Mouse (Mus musculus) heart, embryonic 11.5 days (tissue): ENCODE measurements around the gene Gm20715. TPM values are rescaled to one million over a fixed set of nuclear protein-coding genes. Genes with fewer than 3 reads are reported as not detected.
"Not testable (repeated sequence)": the region's sequence is repeated elsewhere in the genome, so short reads cannot be mapped to it uniquely, and the experiment has no call there.

Experiments used
- ATAC-seq: fragments of 200-750 bp; cut with Nextera tagmentation; replicated peaks from 2 replicates; pipeline ENCODE4 v1.8.0; 2017; ENCODE audit warnings: moderate library complexity; ENCODE audit not compliant: insufficient number of reproducible peaks, low FRiP score, low TSS enrichment
- H3K27ac ChIP-seq: fragments of 300-500 bp; sonication (generic); 2 replicates; pipeline ENCODE4 v1.5.1; 2014; ENCODE audit warnings: mild to moderate bottlenecking, low read depth, low read length
- H3K27me3 ChIP-seq: fragments of 300-500 bp; sonication (generic); 2 replicates; pipeline ENCODE4 v1.6.1; 2014; ENCODE audit warnings: mild to moderate bottlenecking, low read length, mixed read lengths; ENCODE audit not compliant: control insufficient read depth, insufficient read depth
- H3K36me3 ChIP-seq: fragments of 300-500 bp; sonication (generic); 2 replicates; pipeline ENCODE4 v1.6.1; 2014; ENCODE audit warnings: mild to moderate bottlenecking, low read length, moderate library complexity, mixed read lengths; ENCODE audit not compliant: control insufficient read depth, insufficient read depth
- H3K4me1 ChIP-seq: fragments of 300-500 bp; sonication (generic); 2 replicates; pipeline ENCODE4 v1.6.1; 2014; ENCODE audit warnings: low read length; ENCODE audit not compliant: control insufficient read depth, insufficient read depth
- H3K4me2 ChIP-seq: fragments of 300-500 bp; sonication (generic); 2 replicates; pipeline ENCODE4 v1.6.1; 2014; ENCODE audit warnings: mild to moderate bottlenecking, moderate library complexity
- H3K4me3 ChIP-seq: fragments of 300-500 bp; sonication (generic); 2 replicates; pipeline ENCODE4 v1.5.1; 2014; ENCODE audit warnings: low read depth, low read length
- H3K9ac ChIP-seq: fragments of 300-500 bp; sonication (generic); 2 replicates; pipeline ENCODE4 v1.6.1; 2014; ENCODE audit warnings: mild to moderate bottlenecking, low read depth, low read length, moderate library complexity
- H3K9me3 ChIP-seq: fragments of 300-500 bp; sonication (generic); replicated peaks from 2 replicates; pipeline ENCODE4 v1.6.1; 2016; ENCODE audit warnings: low read length; ENCODE audit not compliant: control insufficient read depth
- WGBS: fragments of 180-500 bp; shearing (Covaris S2); extraction: QIAGEN DNeasy Blood & Tissue Kit; methylation state at CpG from one replicate; pipeline ENCODE4 v1.1.7; 2014; ENCODE audit not compliant: insufficient replicate concordance; 5-methylcytosine and 5-hydroxymethylcytosine counted together
- polyA plus RNA-seq: library from polyadenylated mRNA; unstranded; fragments of >200 nt; fragmentation: Nextera tagmentation; extraction: Ambion mirVana; gene quantifications from 2 replicates; pipeline ENCODE4 v1.2.1, GENCODE M21; 2014

Gene Gm20715
- polyA plus RNA-seq, 1 experiment from 2014 or later = not detected

DNA sequence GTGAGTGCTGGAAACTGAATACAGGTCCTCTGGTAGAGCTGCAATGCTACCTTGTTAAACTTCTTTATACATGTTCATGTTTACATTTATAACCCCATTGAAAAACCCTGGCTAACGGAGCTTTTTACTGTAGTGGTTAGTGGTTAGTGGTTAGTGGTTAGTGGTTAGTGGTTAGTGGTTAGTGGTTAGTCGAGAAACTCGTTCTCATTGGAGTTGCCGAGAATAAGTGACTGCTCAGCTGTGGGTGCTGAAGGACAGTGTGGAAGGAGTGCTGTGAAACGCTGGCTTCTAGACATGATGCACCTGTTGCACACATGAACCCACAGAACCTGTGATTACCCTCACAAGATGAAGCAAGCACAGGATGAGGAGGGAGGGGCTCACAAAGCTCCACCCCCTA is 37.7 kb downstream of the Gm20715 start:
- H3K36me3 ChIP-seq = no peaks in the 10 kb centered on the region
- no peak overlapping the region for H3K9ac ChIP-seq
- H3K4me3 ChIP-seq = no peak overlapping the region
- ATAC-seq = no peak
- H3K4me1 ChIP-seq = no peaks in the 10 kb centered on the region
- H3K4me2 ChIP-seq = no peak overlapping the region
- H3K27ac ChIP-seq = no peak overlapping the region
- 64% methylated on average over 5 of the region's 5 CpGs for WGBS
- no peaks in the 10 kb centered on the region for H3K27me3 ChIP-seq
- H3K9me3 ChIP-seq = peaks cover 2% of the 10 kb centered on the region; the same call in 1 of the 2 replicates

DNA sequence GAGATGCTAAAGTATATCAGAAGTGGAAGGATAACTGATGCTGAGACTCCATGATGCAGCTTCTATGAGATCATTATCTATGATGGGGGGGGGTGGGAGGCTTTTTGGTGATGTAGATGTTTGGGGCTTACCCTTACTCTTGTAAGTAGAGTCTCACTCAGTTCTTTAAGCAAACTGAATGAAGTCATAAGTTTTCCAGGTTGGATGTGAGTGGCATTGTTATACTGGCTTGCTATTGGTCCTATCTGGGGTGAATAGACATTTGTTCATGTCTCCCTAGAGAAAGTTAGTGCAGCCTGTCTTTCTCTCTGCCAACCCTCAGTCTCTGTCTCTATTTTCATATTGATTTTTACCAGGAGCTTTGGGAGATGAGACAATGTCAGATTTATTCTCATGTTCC is 45.8 kb downstream of the Gm20715 start, which contains the start of gene Olfr1336:
Gene Olfr1336, plus strand, starts transcription at position 301 of the 400 bp plus-strand sequence.
- Histone ChIP-seq H3K36me3 (no peaks in the 10 kb centered on the region), H3K4me2 (no peak within 1 kb of the TSS), H3K27ac (no peak within 1 kb of the TSS), H3K9me3 (peaks cover 7% of the 10 kb centered on the region), H3K4me1 (no peaks in the 10 kb centered on the region), H3K4me3 (no peak within 1 kb of the TSS), H3K9ac (no peak within 1 kb of the TSS), H3K27me3 (no peaks in the 10 kb centered on the region)
- ATAC-seq = no peak

DNA sequence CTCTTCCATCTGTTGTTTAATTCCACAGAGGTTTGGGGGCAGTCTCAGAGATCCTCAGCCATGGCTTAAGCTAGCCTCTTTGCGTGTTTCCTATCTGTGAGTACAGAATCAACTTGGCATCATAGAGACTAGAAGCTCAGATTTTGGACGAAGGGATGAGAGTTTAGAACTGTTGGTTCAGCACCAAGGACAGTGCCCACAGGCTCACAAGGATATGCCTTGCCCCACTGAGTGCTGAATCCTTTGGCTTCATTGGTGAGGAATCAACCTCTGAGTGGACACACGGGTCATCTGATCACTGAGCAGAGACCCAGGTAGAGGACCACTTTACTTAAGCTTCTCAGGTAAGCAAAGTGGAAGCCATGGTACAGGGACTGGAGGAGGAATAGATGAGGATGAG is 46.3 kb downstream of the Gm20715 start:
- H3K9me3 ChIP-seq = peaks cover 7% of the 10 kb centered on the region
- H3K9ac ChIP-seq = no peak overlapping the region
- no peaks in the 10 kb centered on the region for H3K27me3 ChIP-seq
- 39% methylated on average over 3 of the region's 3 CpGs for WGBS
- no peaks in the 10 kb centered on the region for H3K36me3 ChIP-seq
- H3K4me1 ChIP-seq = no peaks in the 10 kb centered on the region
- no peak overlapping the region for H3K27ac ChIP-seq
- ATAC-seq = no peak
- no peak overlapping the region for H3K4me3 ChIP-seq
- H3K4me2 ChIP-seq = no peak overlapping the region

DNA sequence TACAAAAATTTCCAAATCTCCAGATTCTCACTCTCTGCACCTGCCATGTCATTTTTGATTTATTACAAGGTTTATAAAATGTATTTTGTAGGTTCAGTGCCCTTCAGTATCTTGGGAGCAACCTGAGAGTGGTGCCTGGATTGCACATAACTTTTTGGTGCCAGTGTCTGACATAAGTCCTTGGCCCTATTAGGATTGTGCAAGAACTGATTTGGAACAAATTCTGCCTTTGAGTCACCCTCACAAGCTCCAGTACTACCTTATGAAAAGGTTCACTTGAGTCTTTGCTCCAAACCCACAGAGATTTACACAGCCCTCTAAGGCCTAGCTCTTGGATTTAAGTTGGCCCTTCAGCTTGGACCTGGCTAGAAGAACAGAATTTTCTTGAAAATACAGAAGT is 56.9 kb downstream of the Gm20715 start, which contains the start of gene Olfr1346:
Gene Olfr1346, plus strand, starts transcription at position 151 of the 400 bp plus-strand sequence.
- no peak for ATAC-seq
- H3K9me3 ChIP-seq = no peaks in the 10 kb centered on the region
- H3K27ac ChIP-seq = no peak within 1 kb of the TSS
- H3K4me3 ChIP-seq = no peak within 1 kb of the TSS
- no peaks in the 10 kb centered on the region for H3K27me3 ChIP-seq
- no peak within 1 kb of the TSS for H3K4me2 ChIP-seq
- no peaks in the 10 kb centered on the region for H3K36me3 ChIP-seq
- no peaks in the 10 kb centered on the region for H3K4me1 ChIP-seq
- H3K9ac ChIP-seq = no peak within 1 kb of the TSS

DNA sequence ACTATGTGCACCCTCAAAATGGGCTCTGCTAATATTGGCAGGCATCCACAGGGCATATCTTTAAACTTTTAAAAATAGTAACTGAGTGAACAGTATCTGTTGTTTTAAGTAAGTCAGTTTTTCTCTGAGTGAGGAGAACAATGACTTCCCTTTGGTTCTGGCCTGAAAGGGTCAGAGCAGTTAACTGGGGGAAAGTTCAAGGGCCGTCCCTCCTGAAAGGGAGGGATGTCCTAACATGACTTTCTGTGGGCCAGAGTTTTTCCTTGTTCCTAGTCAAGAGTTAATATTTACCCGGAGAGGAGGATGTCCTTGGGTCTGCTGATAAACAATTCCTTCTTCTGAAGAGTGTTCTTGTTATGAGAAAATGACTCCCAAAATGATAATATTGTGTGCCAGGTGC is 67.6 kb downstream of the Gm20715 start:
- not testable (repeated sequence) for H3K27me3 ChIP-seq, H3K4me3 ChIP-seq, H3K27ac ChIP-seq, H3K9me3 ChIP-seq, H3K4me2 ChIP-seq, H3K36me3 ChIP-seq, H3K9ac ChIP-seq, H3K4me1 ChIP-seq, ATAC-seq
- 67% methylated on average over 2 of the region's 2 CpGs for WGBS

DNA sequence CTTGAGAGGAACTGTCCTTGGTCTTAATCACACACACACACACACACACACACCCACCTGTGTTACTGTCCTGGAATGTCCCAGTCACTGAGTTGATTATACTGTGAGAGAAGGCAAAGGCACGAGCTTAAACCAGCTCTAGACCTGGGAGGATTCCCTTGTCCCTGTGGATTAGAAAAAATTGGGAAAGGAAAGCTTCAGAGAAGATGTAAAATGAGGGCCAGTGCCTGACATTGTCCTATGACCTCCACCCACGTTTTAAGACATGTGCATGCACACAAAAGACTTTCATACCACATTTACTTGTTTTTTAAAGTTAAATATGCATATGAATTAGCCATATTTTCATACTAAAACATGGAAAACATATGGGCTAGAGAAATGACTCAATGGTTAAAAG is 76.8 kb downstream of the Gm20715 start, which contains the start of gene Olfr5:
Gene Olfr5, minus strand, starts transcription at position 101 of the 400 bp plus-strand sequence.
- Histone ChIP-seq H3K4me1 (no peaks in the 10 kb centered on the region), H3K4me3 (no peak within 1 kb of the TSS), H3K4me2 (no peak within 1 kb of the TSS), H3K27me3 (no peaks in the 10 kb centered on the region), H3K9me3 (peaks cover 3% of the 10 kb centered on the region; the same call in 1 of the 2 replicates), H3K36me3 (no peaks in the 10 kb centered on the region), H3K9ac (no peak within 1 kb of the TSS), H3K27ac (no peak within 1 kb of the TSS)
- 34% methylated on average over 2 of the region's 2 CpGs for WGBS
- no peak for ATAC-seq

Other genes with a start within 250 kb of the Gm20715 start
- gene Zfp444, start 238.1 kb upstream of the Gm20715 start, polyA plus RNA-seq = 30.9 and 31.4 TPM in 2 replicates
- not detected in 2 replicates for gene Galp, start 213.2 kb upstream of the Gm20715 start, polyA plus RNA-seq
- gene Zscan5b, start 188.0 kb upstream of the Gm20715 start, polyA plus RNA-seq = not detected in 2 replicates
- gene Epp13, start 157.6 kb upstream of the Gm20715 start, polyA plus RNA-seq = not detected in 2 replicates
- gene Zfp667, start 123.7 kb upstream of the Gm20715 start, polyA plus RNA-seq = 6.3 and 6.7 TPM in 2 replicates
- gene Zfp583, start 79.0 kb upstream of the Gm20715 start, polyA plus RNA-seq = 4.4 and 5.1 TPM in 2 replicates
- 1.1 and 2.4 TPM in 2 replicates for gene Gm3854, start 66.5 kb upstream of the Gm20715 start, polyA plus RNA-seq
- gene Zfp78, start 47.0 kb upstream of the Gm20715 start, polyA plus RNA-seq = 1.5 and 2.0 TPM in 2 replicates
- 8.0 and 8.5 TPM in 2 replicates for gene Zfp28, start 27.0 kb upstream of the Gm20715 start, polyA plus RNA-seq
- gene Smim17, start 11.6 kb upstream of the Gm20715 start, polyA plus RNA-seq = not detected in 2 replicates
- not detected in 2 replicates for gene Olfr1344, start 28.4 kb downstream of the Gm20715 start, polyA plus RNA-seq
- gene Olfr1336, start 45.9 kb downstream of the Gm20715 start, polyA plus RNA-seq = not detected in 2 replicates
- gene Olfr1346, start 56.8 kb downstream of the Gm20715 start, polyA plus RNA-seq = not detected in 2 replicates
- not detected in 2 replicates for gene Olfr5, start 76.7 kb downstream of the Gm20715 start, polyA plus RNA-seq
- gene Olfr1347, start 89.5 kb downstream of the Gm20715 start, polyA plus RNA-seq = not detected in 2 replicates
- gene Olfr1348, start 98.5 kb downstream of the Gm20715 start, polyA plus RNA-seq = not detected in 2 replicates
- gene Olfr1349, start 112.7 kb downstream of the Gm20715 start, polyA plus RNA-seq = 0.10 TPM in 1 of 2 replicates, not detected in the other
- gene Olfr1350, start 154.6 kb downstream of the Gm20715 start, polyA plus RNA-seq = not detected in 2 replicates